Comparison of ENCODE assay signal across 11 mouse cellular contexts in the genomic region with DNA sequence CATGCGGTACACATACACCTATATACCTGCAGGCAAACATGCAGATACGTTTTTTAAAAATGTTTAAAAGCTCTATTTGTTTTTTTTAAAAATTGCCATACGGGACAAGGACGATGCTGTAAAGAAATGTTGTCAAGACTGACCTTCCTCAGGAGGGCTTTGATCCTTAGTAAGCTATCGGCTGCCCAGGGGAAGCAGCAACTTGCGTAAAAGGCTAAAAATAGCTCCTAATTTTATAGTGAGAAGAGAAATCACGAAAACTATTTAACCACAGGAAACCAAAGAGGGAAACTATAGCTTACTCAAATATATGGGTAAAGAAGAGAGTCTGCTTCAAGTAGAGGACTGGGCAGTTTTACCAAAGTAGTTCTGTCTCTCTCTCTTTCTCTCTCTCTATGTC.
"Had no signal": no experiment of that assay in that cellular context is flagged by ENCODE, and none has a peak within 500 bp of the region (broad histone marks: within the 10 kb centered on the region; RNA-seq: fewer than 3 reads in every experiment).

No protein-coding gene starts in this region.

- H3K9me3 ChIP-seq: liver, embryonic 15.5 days; neural tube, embryonic 13.5 days; stomach, embryonic 15.5 days had no signal

- H3K36me3 ChIP-seq: liver, embryonic 15.5 days; neural tube, embryonic 13.5 days; stomach, embryonic 15.5 days had no signal

- H3K27me3 ChIP-seq: neural tube, embryonic 13.5 days; stomach, embryonic 15.5 days had no signal

- H3K4me1 ChIP-seq: liver, embryonic 15.5 days; stomach, embryonic 15.5 days had no signal

- H3K4me3 ChIP-seq: liver, embryonic 15.5 days; neural tube, embryonic 13.5 days; stomach, embryonic 15.5 days had no signal

- ATAC-seq: lung, postnatal 0 days had no signal

- H3K27ac ChIP-seq: liver, embryonic 15.5 days; stomach, embryonic 15.5 days had no signal

- DNase-seq: left cerebral cortex, postnatal 4 days; lung, adult 2 months; lung, postnatal 36 days; right cerebral cortex, postnatal 14 days; thymus, adult 2 months; thymus, postnatal 4 days had no signal

- H3K9ac ChIP-seq: liver, embryonic 15.5 days; neural tube, embryonic 13.5 days; stomach, embryonic 15.5 days had no signal

- H3K4me2 ChIP-seq: liver, embryonic 11.5 days; liver, embryonic 15.5 days; neural tube, embryonic 13.5 days; stomach, embryonic 15.5 days had no signal
